Mouse (Mus musculus): ENCODE data around the gene Dnmt3a. TPM values are rescaled to one million over a fixed set of nuclear protein-coding genes. Genes with fewer than 3 reads are reported as not detected.

Gene Dnmt3a
- total and polyA plus RNA-seq, 3 experiments = 15.9 to 34.4 TPM; not detected in 1

DNA sequence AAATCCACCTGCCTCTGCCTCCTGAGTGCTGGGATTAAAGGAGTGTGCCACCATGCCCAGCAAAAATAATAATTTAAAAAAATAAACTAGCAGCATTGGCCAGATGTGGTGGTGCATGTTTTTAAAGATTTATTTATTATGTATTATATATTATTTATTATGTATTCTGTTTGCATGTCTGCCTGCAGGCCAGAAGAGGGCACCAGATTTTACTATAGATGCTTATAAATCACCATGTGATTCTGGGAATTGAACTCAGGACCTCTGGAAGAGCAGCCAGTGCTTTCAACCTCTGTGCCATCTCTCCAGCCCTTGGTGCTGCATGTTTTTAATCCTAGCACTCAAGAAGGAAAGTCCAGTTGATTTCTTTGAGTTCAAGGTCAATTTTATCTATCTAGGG is 69.7 kb downstream of the Dnmt3a start:
- H3K9me3 ChIP-seq (replicated peaks; ENCODE audit: insufficient read depth, low read length) = no peaks in the 10 kb centered on the region
- no peak overlapping the region for H3K4me3 ChIP-seq (ENCODE audit: control insufficient read depth in 1 of 2, insufficient read depth in 1 of 2, low read depth in 2 of 2, low read length in 2 of 2)
- H3K27ac ChIP-seq (ENCODE audit: control insufficient read depth, low read depth, low read length) = no peak overlapping the region
- peak; percentile 44 for DNase-seq (ENCODE audit: low read depth, low spot score)
- no peaks in the 10 kb centered on the region for H3K27me3 ChIP-seq (ENCODE audit: control insufficient read depth in 1 of 2, insufficient read depth in 2 of 2, low read length in 2 of 2)
- no peaks in the 10 kb centered on the region for H3K79me2 ChIP-seq (ENCODE audit: control insufficient read depth, insufficient read depth, low read length, poor library complexity)
- no peak overlapping the region for H3K9ac ChIP-seq (ENCODE audit: control insufficient read depth, low read depth, low read length, poor library complexity, severe bottlenecking)
- TF ChIP-seq CTCF (IDR thresholded peaks at IDR 0.05 in 2 of 3, conservative IDR thresholded peaks at IDR 0.05 in 1 of 3; ENCODE audit: control insufficient read depth in 1 of 3, insufficient read depth in 1 of 3, low read depth in 2 of 3, low read length in 3 of 3, poor library complexity in 1 of 3, severe bottlenecking in 1 of 3) (peak; percentile 12 to 39 (median 15); a peak in 2 of 6 replicates), RAD21 (IDR thresholded peaks at IDR 0.05; ENCODE audit: low read depth, low read length) (peak; percentile 27), ZNF384 (IDR thresholded peaks at IDR 0.05; ENCODE audit: low read depth, low read length) (no peak), RCOR1 (IDR thresholded peaks at IDR 0.05; ENCODE audit: low read depth, low read length) (no peak), MYC (IDR thresholded peaks at IDR 0.05; ENCODE audit: low read depth, low read length) (0 out of 2 replicates have a peak, but pooled peaks have one; percentile 19), TAL1 (IDR thresholded peaks at IDR 0.05; ENCODE audit: low read length) (no peak), POLR2AphosphoS2 (IDR thresholded peaks at IDR 0.05; ENCODE audit: low read length) (no peak), GABPA (IDR thresholded peaks at IDR 0.05; ENCODE audit: low read depth, low read length) (no peak), MYB (IDR thresholded peaks at IDR 0.05; ENCODE audit: low read depth, low read length) (no peak), MAFK (IDR thresholded peaks at IDR 0.05; ENCODE audit: borderline replicate concordance, low read depth, low read length) (no peak), POLR2A (IDR thresholded peaks at IDR 0.05; ENCODE audit: control insufficient read depth in 1 of 2, insufficient read depth in 1 of 2, low read depth in 1 of 2, low read length in 2 of 2, poor library complexity in 1 of 2) (no peak), SMC3 (IDR thresholded peaks at IDR 0.05; ENCODE audit: low read depth, low read length) (peak; percentile 42), ZC3H11A (IDR thresholded peaks at IDR 0.05; ENCODE audit: low read depth, low read length) (0 out of 2 replicates have a peak, but pooled peaks have one; percentile 9), POLR2AphosphoS5 (IDR thresholded peaks at IDR 0.05; ENCODE audit: borderline replicate concordance, low read depth, low read length) (no peak)
- peaks cover under 1 to 2% of the 10 kb centered on the region in 2 experiments; a peak in 2 of 4 replicates for H3K36me3 ChIP-seq (ENCODE audit: control insufficient read depth in 1 of 2, insufficient read depth in 2 of 2, low read length in 2 of 2)
- H3K4me1 ChIP-seq (ENCODE audit: control insufficient read depth in 1 of 2, insufficient read depth in 2 of 2, low read length in 2 of 2) = no peaks in the 10 kb centered on the region; a peak in 1 of 4 replicates

DNA sequence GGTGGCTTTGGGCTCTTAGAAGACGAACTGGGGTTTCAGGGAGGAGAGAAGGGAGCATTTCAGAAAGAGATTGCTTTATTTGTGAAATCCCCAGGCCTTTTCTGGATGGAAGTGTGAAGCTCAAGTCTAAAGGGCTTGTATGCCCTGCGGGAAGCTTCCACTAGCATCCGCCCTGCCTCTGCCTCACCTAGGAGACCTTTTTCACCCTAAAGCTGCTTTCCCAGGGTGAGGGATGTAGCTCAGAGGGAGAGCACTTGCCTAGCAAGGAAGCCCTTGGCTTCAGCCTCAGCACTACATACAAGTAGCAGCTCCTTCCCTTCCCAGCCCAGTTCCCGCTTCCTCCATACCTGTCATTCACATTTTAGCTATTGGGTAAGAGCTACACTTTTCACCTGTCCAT is 71.6 kb downstream of the Dnmt3a start:
- H3K27ac ChIP-seq (ENCODE audit: control insufficient read depth, low read depth, low read length) = no peak overlapping the region
- no peaks in the 10 kb centered on the region for H3K27me3 ChIP-seq (ENCODE audit: control insufficient read depth in 1 of 2, insufficient read depth in 2 of 2, low read length in 2 of 2)
- DNase-seq (ENCODE audit: low read depth, low spot score) = no peak
- peaks cover 0 to 2% of the 10 kb centered on the region in 2 experiments; a peak in 1 of 4 replicates for H3K36me3 ChIP-seq (ENCODE audit: control insufficient read depth in 1 of 2, insufficient read depth in 2 of 2, low read length in 2 of 2)
- TF ChIP-seq MXI1 (IDR thresholded peaks at IDR 0.05; ENCODE audit: low read depth, low read length) (no peak), SIN3A (IDR thresholded peaks at IDR 0.05; ENCODE audit: low read length) (no peak), E2F4 (IDR thresholded peaks at IDR 0.05; ENCODE audit: borderline replicate concordance, low read depth, low read length) (no peak), TAL1 (IDR thresholded peaks at IDR 0.05; ENCODE audit: low read length) (no peak), MYB (IDR thresholded peaks at IDR 0.05; ENCODE audit: low read depth, low read length) (no peak), CHD1 (IDR thresholded peaks at IDR 0.05; ENCODE audit: low read depth, low read length) (no peak), ZNF384 (IDR thresholded peaks at IDR 0.05; ENCODE audit: low read depth, low read length) (no peak), POLR2A (IDR thresholded peaks at IDR 0.05; ENCODE audit: control insufficient read depth in 1 of 2, insufficient read depth in 1 of 2, low read depth in 1 of 2, low read length in 2 of 2, poor library complexity in 1 of 2) (no peak), RCOR1 (IDR thresholded peaks at IDR 0.05; ENCODE audit: low read depth, low read length) (no peak), ZC3H11A (IDR thresholded peaks at IDR 0.05; ENCODE audit: low read depth, low read length) (no peak), NELFE (IDR thresholded peaks at IDR 0.05; ENCODE audit: low read depth, low read length) (no peak), MAZ (IDR thresholded peaks at IDR 0.05; ENCODE audit: low read depth, low read length) (no peak), MYC (IDR thresholded peaks at IDR 0.05; ENCODE audit: low read depth, low read length) (no peak), EP300 (IDR thresholded peaks at IDR 0.05; ENCODE audit: low read depth in 1 of 2, low read length in 2 of 2) (no peak), USF1 (IDR thresholded peaks at IDR 0.05; ENCODE audit: low read depth, low read length) (no peak), BHLHE40 (IDR thresholded peaks at IDR 0.05; ENCODE audit: borderline replicate concordance, low read depth, low read length) (no peak)
- H3K79me2 ChIP-seq (ENCODE audit: control insufficient read depth, insufficient read depth, low read length, poor library complexity) = no peaks in the 10 kb centered on the region
- no peaks in the 10 kb centered on the region for H3K4me1 ChIP-seq (ENCODE audit: control insufficient read depth in 1 of 2, insufficient read depth in 2 of 2, low read length in 2 of 2)
- no peaks in the 10 kb centered on the region for H3K9me3 ChIP-seq (replicated peaks; ENCODE audit: insufficient read depth, low read length)
- H3K4me3 ChIP-seq (ENCODE audit: control insufficient read depth in 1 of 2, insufficient read depth in 1 of 2, low read depth in 2 of 2, low read length in 2 of 2) = no peak overlapping the region
- no peak overlapping the region for H3K9ac ChIP-seq (ENCODE audit: control insufficient read depth, low read depth, low read length, poor library complexity, severe bottlenecking)

Measured in MEL (cell line).